Mouse (Mus musculus) bone marrow macrophage, adult 2 months (primary cell): Measurements from ENCODE around the gene Disc1.

Source experiments
- CTCF ChIP-seq: IDR thresholded peaks from 2 replicates; pipeline ENCODE4 v1.5.1; 2012; ENCODE audit warnings: low read depth, mild to moderate bottlenecking, low read length, moderate library complexity
- POLR2A ChIP-seq: IDR thresholded peaks from 2 replicates; pipeline ENCODE4 v1.6.1; 2012; ENCODE audit warnings: mild to moderate bottlenecking, low read depth, low read length, borderline replicate concordance

- no peak for TF ChIP-seq CTCF
- TF ChIP-seq POLR2A, result no peak
These were observed 233.9 kb downstream of the Disc1 start for GRCm38 (mm10) chr8:125287841-125288341.
